Mouse (Mus musculus) hindbrain, embryonic 15.5 days (tissue): ENCODE measurements around the gene Rab5a. TPM values are rescaled to one million over a fixed set of nuclear protein-coding genes. Genes with fewer than 3 reads are reported as not detected.

ENCODE experiments used
- ATAC-seq: fragments of 200-750 bp; cut with Nextera tagmentation; 2 replicates; pipeline ENCODE4 v1.8.0; 2017; ENCODE audit warnings: low read depth, moderate number of reproducible peaks, moderate TSS enrichment; ENCODE audit not compliant: low FRiP score
- H3K27ac ChIP-seq: fragments of 300-500 bp; sonication (generic); replicated peaks from 2 replicates; pipeline ENCODE4 v1.5.1; 2015; ENCODE audit warnings: mild to moderate bottlenecking, inconsistent platforms
- H3K27me3 ChIP-seq: fragments of 300-500 bp; sonication (generic); 2 replicates; pipeline ENCODE4 v1.6.1; 2015; ENCODE audit warnings: control low read depth, inconsistent platforms
- H3K36me3 ChIP-seq: fragments of 300-500 bp; sonication (generic); 2 replicates; pipeline ENCODE4 v1.6.1; 2015; ENCODE audit warnings: control low read depth, inconsistent platforms
- H3K4me1 ChIP-seq: fragments of 300-500 bp; sonication (generic); replicated peaks from 2 replicates; pipeline ENCODE4 v1.6.1; 2015; ENCODE audit warnings: control low read depth, inconsistent platforms
- H3K4me2 ChIP-seq: fragments of 300-500 bp; sonication (generic); 2 replicates; pipeline ENCODE4 v1.6.1; 2015; ENCODE audit warnings: moderate library complexity, mild to moderate bottlenecking, inconsistent platforms
- H3K4me3 ChIP-seq: fragments of 300-500 bp; sonication (generic); 2 replicates; pipeline ENCODE4 v1.5.1; 2015; ENCODE audit warnings: mild to moderate bottlenecking, inconsistent platforms
- H3K9ac ChIP-seq: fragments of 300-500 bp; sonication (generic); 2 replicates; pipeline ENCODE4 v1.6.1; 2015; ENCODE audit warnings: inconsistent platforms
- H3K9me3 ChIP-seq: fragments of 300-500 bp; sonication (generic); 2 replicates; pipeline ENCODE4 v1.6.1; 2016; ENCODE audit warnings: control low read depth, inconsistent platforms
- WGBS: fragments of 180-500 bp; shearing (Covaris S2); methylation state at CpG from one replicate; pipeline ENCODE4 v1.1.7; 2015; 5-methylcytosine and 5-hydroxymethylcytosine counted together
- polyA plus RNA-seq: library from polyadenylated mRNA; unstranded; fragments of >200 nt; fragmentation: Nextera tagmentation; extraction: Ambion mirVana; gene quantifications from 2 replicates; pipeline ENCODE4 v1.2.1, GENCODE M21; 2015

Rab5a gene
- polyA plus RNA-seq: 112 and 113 TPM in 2 replicates

GRCm38 (mm10) chr17:53478858-53479603 is at the start of gene Rab5a:
Rab5a (plus strand) TSS chr17:53479234.
- peak; percentile 98 for ATAC-seq
- peak within 1 kb of the TSS; percentile 68 for H3K4me2 ChIP-seq
- no peaks in the 10 kb centered on the region for H3K9me3 ChIP-seq
- under 1% methylated on average over 64 of the region's 82 CpGs for WGBS
- H3K36me3 ChIP-seq: no peaks in the 10 kb centered on the region
- no peaks in the 10 kb centered on the region for H3K27me3 ChIP-seq
- H3K9ac ChIP-seq: peak within 1 kb of the TSS; percentile 92
- peak within 1 kb of the TSS; percentile 85 for H3K4me3 ChIP-seq
- peak within 1 kb of the TSS; percentile 99 for H3K27ac ChIP-seq
- peaks cover 28% of the 10 kb centered on the region for H3K4me1 ChIP-seq

- Histone ChIP-seq H3K9me3 (no peaks in the 10 kb centered on the region), H3K27ac (no peak overlapping the region), H3K4me3 (no peak overlapping the region), H3K4me2 (no peak overlapping the region), H3K27me3 (no peaks in the 10 kb centered on the region), H3K9ac (no peak overlapping the region), H3K36me3 (no peaks in the 10 kb centered on the region), H3K4me1 (no peaks in the 10 kb centered on the region)
- ATAC-seq: no peak
- WGBS: 92% methylated on average over 2 of the region's 2 CpGs
Measured at GRCm38 (mm10) chr17:53456152-53456551, 22.9 kb upstream of the Rab5a start.

GRCm38 (mm10) chr17:53456742-53457141 is 22.3 kb upstream of the Rab5a start:
- Histone ChIP-seq H3K4me2 (no peak overlapping the region), H3K4me3 (no peak overlapping the region), H3K36me3 (no peaks in the 10 kb centered on the region), H3K9ac (no peak overlapping the region), H3K27me3 (no peaks in the 10 kb centered on the region), H3K9me3 (no peaks in the 10 kb centered on the region), H3K27ac (no peak overlapping the region), H3K4me1 (no peaks in the 10 kb centered on the region)
- WGBS: 94% methylated on average over 1 of the region's 1 CpGs
- ATAC-seq: no peak

GRCm38 (mm10) chr17:53462603-53463495 is 16.2 kb upstream of the Rab5a start, which contains the start of gene Efhb:
Efhb (minus strand) TSS chr17:53463321.
- Histone ChIP-seq H3K4me1 (peaks cover 13% of the 10 kb centered on the region), H3K9me3 (no peaks in the 10 kb centered on the region), H3K4me3 (peak within 1 kb of the TSS; percentile 45), H3K27me3 (no peaks in the 10 kb centered on the region), H3K4me2 (peak within 1 kb of the TSS; percentile 75), H3K27ac (peak within 1 kb of the TSS; percentile 23; the same call in 1 of the 2 replicates), H3K9ac (peak within 1 kb of the TSS; percentile 39), H3K36me3 (no peaks in the 10 kb centered on the region)
- ATAC-seq: peak; percentile 96
- 20% methylated on average over 26 of the region's 26 CpGs for WGBS

- ATAC-seq: no peak
Measured at GRCm38 (mm10) chr17:53463496-53463840, 15.6 kb upstream of the Rab5a start.

GRCm38 (mm10) chr17:53465569-53465968 is 13.5 kb upstream of the Rab5a start:
- H3K4me2 ChIP-seq: no peak overlapping the region
- H3K4me1 ChIP-seq: peaks cover 13% of the 10 kb centered on the region
- no peak overlapping the region for H3K9ac ChIP-seq
- H3K27me3 ChIP-seq: no peaks in the 10 kb centered on the region
- no peak overlapping the region for H3K4me3 ChIP-seq
- no peaks in the 10 kb centered on the region for H3K36me3 ChIP-seq
- H3K27ac ChIP-seq: no peak overlapping the region
- no peaks in the 10 kb centered on the region for H3K9me3 ChIP-seq
- WGBS: 63% methylated on average over 4 of the region's 4 CpGs
- ATAC-seq: no peak

More at GRCm38 (mm10) chr17:53463496-53463840, 15.6 kb upstream of the Rab5a start:
- Histone ChIP-seq H3K4me2 (peak overlapping the region; percentile 75), H3K9me3 (no peaks in the 10 kb centered on the region), H3K36me3 (no peaks in the 10 kb centered on the region), H3K27me3 (no peaks in the 10 kb centered on the region), H3K4me1 (peaks cover 13% of the 10 kb centered on the region), H3K9ac (peak overlapping the region; percentile 39; the same call in 1 of the 2 replicates), H3K27ac (peak overlapping the region; percentile 23; the same call in 1 of the 2 replicates), H3K4me3 (peak overlapping the region; percentile 45)
- WGBS: 17% methylated on average over 7 of the region's 9 CpGs

- no peaks in the 10 kb centered on the region for H3K9me3 ChIP-seq
- H3K4me2 ChIP-seq: no peak overlapping the region
- H3K9ac ChIP-seq: no peak overlapping the region
- H3K27ac ChIP-seq: no peak overlapping the region
- no peak overlapping the region for H3K4me3 ChIP-seq
- no peaks in the 10 kb centered on the region for H3K27me3 ChIP-seq
- no peaks in the 10 kb centered on the region for H3K36me3 ChIP-seq
- no peak for ATAC-seq
- H3K4me1 ChIP-seq: no peaks in the 10 kb centered on the region
Measured at GRCm38 (mm10) chr17:53468697-53469096, 10.3 kb upstream of the Rab5a start.

- no peaks in the 10 kb centered on the region for H3K27me3 ChIP-seq
- H3K4me1 ChIP-seq: peaks cover 28% of the 10 kb centered on the region
- H3K36me3 ChIP-seq: no peaks in the 10 kb centered on the region
- peak overlapping the region; percentile 99 for H3K27ac ChIP-seq
- no peaks in the 10 kb centered on the region for H3K9me3 ChIP-seq
- H3K4me3 ChIP-seq: peak overlapping the region; percentile 85
- H3K9ac ChIP-seq: peak overlapping the region; percentile 87
- no peak; the same call in 1 of the 2 replicates for ATAC-seq
- peak overlapping the region; percentile 68 for H3K4me2 ChIP-seq
- 8% methylated on average over 15 of the region's 15 CpGs for WGBS
Measured at GRCm38 (mm10) chr17:53478066-53478857, 772 bp upstream of the Rab5a start.

- peaks cover 28% of the 10 kb centered on the region for H3K4me1 ChIP-seq
- no peaks in the 10 kb centered on the region for H3K9me3 ChIP-seq
- peak overlapping the region; percentile 92 for H3K9ac ChIP-seq
- H3K4me2 ChIP-seq: peak overlapping the region; percentile 66
- H3K27ac ChIP-seq: peak overlapping the region; percentile 99
- peak overlapping the region; percentile 85 for H3K4me3 ChIP-seq
- peaks cover 5% of the 10 kb centered on the region; the same call in 1 of the 2 replicates for H3K36me3 ChIP-seq
- 0% methylated on average over 28 of the region's 33 CpGs for WGBS
- ATAC-seq: no peak; the same call in 1 of the 2 replicates
- no peaks in the 10 kb centered on the region for H3K27me3 ChIP-seq
Measured at GRCm38 (mm10) chr17:53479604-53480041, 589 bp downstream of the Rab5a start.

GRCm38 (mm10) chr17:53480433-53480832 is 1.4 kb downstream of the Rab5a start:
- Histone ChIP-seq H3K36me3 (peaks cover 8% of the 10 kb centered on the region), H3K27ac (peak overlapping the region; percentile 99; the same call in 1 of the 2 replicates), H3K4me1 (peaks cover 28% of the 10 kb centered on the region), H3K4me2 (peak overlapping the region; percentile 66), H3K27me3 (no peaks in the 10 kb centered on the region), H3K9ac (peak overlapping the region; percentile 92), H3K4me3 (peak overlapping the region; percentile 85), H3K9me3 (no peaks in the 10 kb centered on the region)
- 59% methylated on average over 7 of the region's 7 CpGs for WGBS
- ATAC-seq: no peak

- H3K27me3 ChIP-seq: no peaks in the 10 kb centered on the region
- 91% methylated on average over 4 of the region's 4 CpGs for WGBS
- no peaks in the 10 kb centered on the region for H3K4me1 ChIP-seq
- H3K27ac ChIP-seq: no peak overlapping the region
- H3K9me3 ChIP-seq: no peaks in the 10 kb centered on the region
- no peak overlapping the region for H3K9ac ChIP-seq
- no peak overlapping the region for H3K4me3 ChIP-seq
- no peak overlapping the region for H3K4me2 ChIP-seq
- peaks cover 16% of the 10 kb centered on the region for H3K36me3 ChIP-seq
- ATAC-seq: no peak
Measured at GRCm38 (mm10) chr17:53488291-53489006, 9.4 kb downstream of the Rab5a start.
